Mouse (Mus musculus) heart, postnatal 10 days (tissue): ENCODE measurements around the gene Ift43. TPM values are rescaled to one million over a fixed set of nuclear protein-coding genes. Genes with fewer than 3 reads are reported as not detected.
A peak's percentile ranks its signal among the peaks of the same experiment; 100 is the strongest.

Experiments
- DNase-seq, 2 experiments: peaks; one replicate each; pipeline ENCODE4 v3.0.0; 2021
- intact Hi-C: fragments of 180-260 bp; cut with DNase I; formaldehyde crosslinking; loops from one replicate; pipeline ENCODE4 v1.15.1; 2025
- total RNA-seq, 2 experiments: library from RNA; stranded (reverse); gene quantifications; 2 replicates each; pipeline ENCODE4 v1.2.3; 2021

Gene Ift43
- total RNA-seq, result 10 to 100 TPM; 30.2 to 34.0 TPM

GRCm38 (mm10) chr12:86082481-86083012, at the start of gene Ift43:
TSS of gene Ift43 (plus strand) at chr12:86082541.
- peak; percentile 90 to 92 for DNase-seq
- intact Hi-C loops, result no loop called here

GRCm38 (mm10) chr12:86035586-86035985, 46.8 kb upstream of the Ift43 start:
- intact Hi-C loops, result no loop called here
- DNase-seq, result no peak

GRCm38 (mm10) chr12:86036368-86037166, 45.8 kb upstream of the Ift43 start:
- intact Hi-C loops, result no loop called here
- no peak for DNase-seq

GRCm38 (mm10) chr12:86037235-86037921, 45.0 kb upstream of the Ift43 start:
- no peak for DNase-seq
- intact Hi-C loops, result no loop called here

GRCm38 (mm10) chr12:86039078-86039477, 43.3 kb upstream of the Ift43 start:
- no peak for DNase-seq
- intact Hi-C loops, result no loop called here

- no peak for DNase-seq
- intact Hi-C loops, result no loop called here
These were observed 42.6 kb upstream of the Ift43 start for GRCm38 (mm10) chr12:86039751-86040150.

- DNase-seq, result no peak
- intact Hi-C loops, result no loop called here
These were observed 36.2 kb upstream of the Ift43 start for GRCm38 (mm10) chr12:86046141-86046540.

GRCm38 (mm10) chr12:86046776-86047175, 35.6 kb upstream of the Ift43 start:
- DNase-seq, result no peak
- intact Hi-C loops, result no loop called here

- intact Hi-C loops, result no loop called here
- DNase-seq, result no peak
These were observed 35.0 kb upstream of the Ift43 start for GRCm38 (mm10) chr12:86047376-86047775.

- no peak for DNase-seq
- intact Hi-C loops, result no loop called here
These were observed 32.5 kb upstream of the Ift43 start for GRCm38 (mm10) chr12:86049813-86050212.

GRCm38 (mm10) chr12:86051477-86051876, 30.9 kb upstream of the Ift43 start:
- intact Hi-C loops, result no loop called here

GRCm38 (mm10) chr12:86055306-86055705, 27.0 kb upstream of the Ift43 start:
- intact Hi-C loops, result no loop called here
- no peak for DNase-seq

More at GRCm38 (mm10) chr12:86051477-86051876, 30.9 kb upstream of the Ift43 start:
- no peak for DNase-seq

- intact Hi-C loops, result no loop called here
- DNase-seq, result peak in 1 of 2 experiments; percentile 27
These were observed 25.4 kb upstream of the Ift43 start for GRCm38 (mm10) chr12:86056976-86057375.

- peak in 1 of 2 experiments; percentile 21 for DNase-seq
- intact Hi-C loops, result no loop called here
These were observed 24.8 kb upstream of the Ift43 start for GRCm38 (mm10) chr12:86057516-86057915.

GRCm38 (mm10) chr12:86059341-86059740, 23.0 kb upstream of the Ift43 start:
- intact Hi-C loops, result no loop called here
- DNase-seq, result peak; percentile 30 to 32

- intact Hi-C loops, result no loop called here
- DNase-seq, result no peak
These were observed 17.5 kb upstream of the Ift43 start for GRCm38 (mm10) chr12:86064796-86065195.

- intact Hi-C loops, result no loop called here
- DNase-seq, result no peak
These were observed 10.9 kb upstream of the Ift43 start for GRCm38 (mm10) chr12:86071432-86071831.

GRCm38 (mm10) chr12:86074681-86075080, 7.7 kb upstream of the Ift43 start:
- DNase-seq, result no peak
- intact Hi-C loops, result loop anchor here (5.0 kb wide), 2 partner anchors 147 to 227 kb away; no protein-coding TSS in a partner anchor

GRCm38 (mm10) chr12:86075358-86075757, 7.0 kb upstream of the Ift43 start:
- no peak for DNase-seq
- intact Hi-C loops, result loop anchor here (5.0 kb wide), 2 partner anchors 148 to 228 kb away; no protein-coding TSS in a partner anchor

- intact Hi-C loops, result loop anchor here (5.0 kb wide), 2 partner anchors 149 to 229 kb away; no protein-coding TSS in a partner anchor
- DNase-seq, result peak in 1 of 2 experiments; percentile 55
These were observed 5.9 kb upstream of the Ift43 start for GRCm38 (mm10) chr12:86076321-86076901.

GRCm38 (mm10) chr12:86077322-86077721, 5.0 kb upstream of the Ift43 start:
- intact Hi-C loops, result loop anchor here (5.0 kb wide), 2 partner anchors 150 to 230 kb away; no protein-coding TSS in a partner anchor
- peak in 1 of 2 experiments; percentile 43 for DNase-seq
